Mouse (Mus musculus) spleen, adult 2 months (tissue): Measurements from ENCODE around the gene Apob.

Source experiments
- CTCF ChIP-seq: fragments of 200-500 bp; IDR thresholded peaks from 2 replicates; pipeline ENCODE4 v1.5.1; 2011; ENCODE audit warnings: mild to moderate bottlenecking, inconsistent platforms; ENCODE audit not compliant: insufficient read depth, insufficient read length, insufficient replicate concordance; ENCODE audit errors: extremely low read depth
- POLR2A ChIP-seq: fragments of 200-500 bp; IDR thresholded peaks from 2 replicates; pipeline ENCODE4 v1.6.1; 2011; ENCODE audit warnings: low read depth, low read length, inconsistent platforms

- no peak for TF ChIP-seq CTCF
- TF ChIP-seq POLR2A: no peak
Measured at GRCm38 (mm10) chr12:8029520-8029919, 52.1 kb downstream of the Apob start.
